Mouse (Mus musculus) forebrain, embryonic 14.5 days (tissue): Measurements from ENCODE around the gene Nr2c1. TPM values are rescaled to one million over a fixed set of nuclear protein-coding genes. Genes with fewer than 3 reads are reported as not detected.
A peak's percentile ranks its signal among the peaks of the same experiment; 100 is the strongest.

ENCODE experiments used
- ATAC-seq: fragments of 200-750 bp; cut with Nextera tagmentation; 2 replicates; pipeline ENCODE4 v1.8.0; 2017; ENCODE audit warnings: mild to moderate bottlenecking, moderate library complexity
- DNase-seq: peaks from one replicate; pipeline ENCODE4 v3.0.0-alpha.2; 2015; ENCODE audit warnings: low spot score
- H3K27ac ChIP-seq: fragments of 300-500 bp; sonication (generic); 2 replicates; pipeline ENCODE4 v1.5.1; 2014; ENCODE audit warnings: low read depth, mild to moderate bottlenecking, control low read depth, low read length, moderate library complexity
- H3K27me3 ChIP-seq: fragments of 300-500 bp; sonication (generic); replicated peaks from 2 replicates; pipeline ENCODE4 v1.6.1; 2014; ENCODE audit warnings: low read length, control low read depth, mixed read lengths; ENCODE audit not compliant: control insufficient read depth, insufficient read depth
- H3K36me3 ChIP-seq: fragments of 300-500 bp; sonication (generic); 2 replicates; pipeline ENCODE4 v1.6.1; 2014; ENCODE audit warnings: low read length, control low read depth; ENCODE audit not compliant: control insufficient read depth, insufficient read depth
- H3K4me1 ChIP-seq: fragments of 300-500 bp; sonication (generic); 2 replicates; pipeline ENCODE4 v1.6.1; 2014; ENCODE audit warnings: antibody characterized with exemption, low read length, control low read depth; ENCODE audit not compliant: control insufficient read depth, insufficient read depth
- H3K4me2 ChIP-seq: fragments of 300-500 bp; sonication (generic); 2 replicates; pipeline ENCODE4 v1.6.1; 2014; ENCODE audit warnings: mild to moderate bottlenecking, control low read depth, low read length
- H3K4me3 ChIP-seq: fragments of 300-500 bp; sonication (generic); 2 replicates; pipeline ENCODE4 v1.5.1; 2014; ENCODE audit warnings: low read depth, low read length, control low read depth
- H3K9ac ChIP-seq: fragments of 300-500 bp; sonication (generic); 2 replicates; pipeline ENCODE4 v1.6.1; 2014; ENCODE audit warnings: mild to moderate bottlenecking, low read length, control low read depth, moderate library complexity
- H3K9me3 ChIP-seq: fragments of 300-500 bp; sonication (generic); replicated peaks from 2 replicates; pipeline ENCODE4 v1.6.1; 2016; ENCODE audit warnings: low read length, control low read depth, mixed read lengths; ENCODE audit not compliant: control insufficient read depth
- WGBS: fragments of 180-500 bp; shearing (Covaris S2); extraction: QIAGEN DNeasy Blood & Tissue Kit; methylation state at CpG from one replicate; pipeline ENCODE4 v1.1.7; 2014; 5-methylcytosine and 5-hydroxymethylcytosine counted together
- polyA plus RNA-seq: library from polyadenylated mRNA; unstranded; fragments of >200 nt; fragmentation: Nextera tagmentation; extraction: Ambion mirVana; gene quantifications from 2 replicates; pipeline ENCODE4 v1.2.1, GENCODE M21; 2014

Gene Nr2c1
- polyA plus RNA-seq, 1 experiment from 2014 or later, result 7.6 TPM

DNA sequence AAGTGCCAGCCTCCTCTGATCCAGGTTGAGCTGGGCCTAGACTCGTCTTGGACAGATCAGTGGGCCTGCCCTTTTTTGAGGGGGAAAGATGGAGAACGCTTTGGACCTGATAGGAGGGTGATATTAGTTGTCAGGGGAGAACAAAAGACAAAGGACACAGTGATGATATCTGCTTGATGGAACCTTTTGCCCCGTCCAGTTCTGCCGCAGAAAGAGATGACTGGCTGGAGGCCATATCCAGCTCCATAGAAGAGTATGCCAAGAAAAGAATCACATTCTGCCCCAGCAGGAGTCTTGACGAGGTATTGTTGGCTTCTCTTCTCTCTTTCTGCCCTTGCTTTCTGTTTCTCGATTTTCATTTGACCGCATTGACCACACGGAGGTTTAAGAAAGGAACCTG is 14.7 kb upstream of the Nr2c1 start:
- 76% methylated on average over 8 of the region's 8 CpGs for WGBS
- no peak overlapping the region for H3K27ac ChIP-seq
- H3K9ac ChIP-seq, result no peak overlapping the region
- DNase-seq, result no peak
- no peaks in the 10 kb centered on the region for H3K9me3 ChIP-seq
- no peak overlapping the region for H3K4me2 ChIP-seq
- 0 out of 2 replicates have a peak, but pooled peaks cover 2% of the 10 kb centered on the region for H3K36me3 ChIP-seq
- no peaks in the 10 kb centered on the region for H3K27me3 ChIP-seq
- ATAC-seq, result no peak
- H3K4me3 ChIP-seq, result no peak overlapping the region
- peaks cover 10% of the 10 kb centered on the region; the same call in 1 of the 2 replicates for H3K4me1 ChIP-seq

DNA sequence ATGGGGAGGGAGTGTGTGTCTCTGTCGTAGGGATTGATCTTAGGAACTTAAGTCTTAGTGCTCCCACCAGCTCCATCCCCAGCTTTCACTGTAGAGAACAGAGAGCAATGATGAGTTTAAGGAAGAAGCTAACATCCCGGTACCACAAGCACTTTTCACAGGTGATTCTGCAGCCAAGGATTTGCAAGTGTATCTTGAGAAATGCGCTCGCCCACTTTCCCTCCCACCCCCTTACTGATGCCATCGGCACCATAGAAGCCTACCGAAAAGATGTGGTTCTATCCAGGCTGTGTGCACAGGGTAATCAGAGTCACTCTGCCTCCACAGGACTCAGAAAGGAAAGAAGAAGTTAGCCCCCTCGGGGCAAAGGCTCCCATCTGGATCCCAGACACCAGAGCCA is 14.1 kb upstream of the Nr2c1 start:
- Histone ChIP-seq H3K9me3 (no peaks in the 10 kb centered on the region), H3K4me1 (peaks cover 10% of the 10 kb centered on the region; the same call in 1 of the 2 replicates), H3K36me3 (0 out of 2 replicates have a peak, but pooled peaks cover 2% of the 10 kb centered on the region), H3K4me2 (no peak overlapping the region), H3K9ac (no peak overlapping the region), H3K27me3 (no peaks in the 10 kb centered on the region), H3K27ac (no peak overlapping the region), H3K4me3 (no peak overlapping the region)
- DNase-seq (no peak), ATAC-seq (no peak)
- WGBS, result 93% methylated on average over 7 of the region's 7 CpGs

DNA sequence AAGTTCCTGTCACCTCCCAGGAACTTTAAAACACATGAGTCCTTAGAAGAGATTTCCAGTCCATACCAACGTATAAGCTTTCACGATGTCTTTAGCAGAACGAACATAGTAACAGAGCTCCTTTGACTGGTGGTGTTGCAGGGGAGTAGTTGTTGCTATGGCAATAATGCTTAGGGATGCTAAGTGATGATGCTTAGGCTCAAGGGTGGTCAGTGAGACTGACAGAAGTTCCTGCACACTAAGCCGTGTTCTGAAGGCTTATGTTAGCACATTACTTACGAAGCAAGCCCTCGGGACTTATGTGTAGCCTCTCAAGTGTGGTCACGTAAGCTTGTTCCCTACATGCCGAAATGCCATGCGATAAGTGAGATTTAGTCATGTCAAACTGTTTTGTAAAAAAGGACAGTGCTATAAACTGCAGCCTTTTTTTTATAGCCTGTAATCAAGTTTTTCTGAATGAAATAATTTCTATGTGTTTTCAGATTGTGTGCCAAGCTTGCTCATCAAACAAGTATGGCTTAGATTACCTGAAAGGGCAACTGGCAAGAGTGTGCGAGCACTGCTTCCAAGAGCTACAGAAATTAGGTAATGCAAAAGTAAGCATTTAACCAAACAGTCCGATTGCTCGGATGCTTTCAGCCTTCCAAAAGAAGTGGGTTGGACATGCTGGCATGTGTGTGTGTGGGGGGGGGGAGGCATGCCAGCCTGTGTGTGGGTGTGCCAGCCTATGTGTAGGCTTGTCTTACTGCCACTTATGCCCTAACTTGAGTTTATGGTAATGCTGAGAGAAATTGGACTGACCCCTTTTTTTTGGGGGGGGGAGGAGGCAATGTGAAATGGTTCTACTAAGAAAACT is 13.1 kb upstream of the Nr2c1 start:
- peaks cover 3% of the 10 kb centered on the region; the same call in 1 of the 2 replicates for H3K4me1 ChIP-seq

DNA sequence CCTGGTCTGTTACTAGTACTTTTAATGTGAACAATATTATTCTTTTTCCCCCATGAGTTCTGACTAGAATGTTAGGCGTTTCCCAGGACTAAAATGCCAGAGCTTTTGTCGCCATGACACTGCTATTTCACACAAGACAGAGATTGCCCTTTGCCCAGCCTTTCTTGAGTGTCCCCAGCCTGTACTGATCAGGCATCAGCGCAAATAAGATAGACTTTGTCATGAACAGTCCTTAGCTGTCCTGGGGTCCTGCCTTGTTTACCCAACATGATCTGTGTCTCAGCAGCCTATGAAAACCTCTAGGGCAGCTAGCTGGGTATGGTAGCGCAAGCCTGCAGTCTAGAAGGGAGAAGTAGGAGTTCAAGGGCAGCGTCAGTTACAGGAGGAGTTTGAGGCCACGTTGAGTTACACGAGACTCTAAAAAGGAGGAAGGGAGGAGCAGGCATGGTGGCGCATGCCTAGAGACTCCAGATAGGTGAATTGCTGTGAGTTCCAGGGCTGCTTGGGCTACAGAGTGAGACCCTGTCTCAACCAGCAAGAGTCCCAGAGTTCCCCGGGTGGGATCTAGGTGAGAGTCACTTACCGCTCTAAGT is 8.8 kb upstream of the Nr2c1 start:
- Histone ChIP-seq H3K27me3 (no peaks in the 10 kb centered on the region), H3K36me3 (0 out of 2 replicates have a peak, but pooled peaks cover under 1% of the 10 kb centered on the region), H3K4me3 (no peak overlapping the region), H3K9ac (no peak overlapping the region), H3K4me2 (no peak overlapping the region), H3K4me1 (no peaks in the 10 kb centered on the region), H3K9me3 (no peaks in the 10 kb centered on the region), H3K27ac (no peak overlapping the region)
- DNase-seq (no peak), ATAC-seq (no peak)
- WGBS, result 94% methylated on average over 10 of the region's 10 CpGs

More for the DNA sequence above, 13.1 kb upstream of the Nr2c1 start:
- Histone ChIP-seq H3K4me3 (no peak overlapping the region), H3K4me2 (no peak overlapping the region), H3K9ac (no peak overlapping the region), H3K27me3 (no peaks in the 10 kb centered on the region), H3K36me3 (0 out of 2 replicates have a peak, but pooled peaks cover 2% of the 10 kb centered on the region), H3K27ac (no peak overlapping the region), H3K9me3 (no peaks in the 10 kb centered on the region)
- no peak for ATAC-seq
- no peak for DNase-seq
- WGBS, result 89% methylated on average over 12 of the region's 12 CpGs

DNA sequence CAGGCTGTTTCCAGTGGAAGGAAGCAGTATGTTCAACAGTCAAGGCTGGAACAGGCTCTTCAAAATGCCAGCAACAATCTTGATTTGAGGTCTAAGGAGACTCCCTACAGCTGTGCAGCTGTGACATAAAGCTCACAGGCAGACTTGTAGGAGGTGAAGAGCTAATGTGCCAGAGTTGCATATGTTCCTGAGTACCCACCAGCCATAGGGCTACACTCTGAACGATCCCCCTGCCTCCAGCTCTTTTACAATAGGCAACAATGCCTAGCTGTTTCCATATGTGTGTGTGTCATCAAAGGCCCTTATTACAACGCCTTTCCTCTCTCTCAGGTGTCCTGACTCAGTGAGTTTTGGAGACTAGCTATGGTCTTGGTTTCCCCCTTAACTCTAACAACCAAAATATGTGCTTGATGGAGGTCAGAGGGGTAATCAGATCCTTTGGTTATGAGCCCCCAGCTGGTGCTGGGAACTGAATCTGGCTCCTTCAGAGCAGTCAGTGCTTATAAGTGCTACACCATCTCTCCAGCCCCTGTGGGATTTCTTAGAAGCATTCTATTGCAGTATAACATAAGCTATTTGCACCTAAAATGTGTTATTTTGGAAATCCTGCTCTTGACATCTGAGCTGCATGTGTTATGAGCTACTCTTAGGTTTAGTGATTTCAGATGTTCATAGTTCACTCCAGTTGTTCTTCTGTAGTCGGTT is 7.4 kb upstream of the Nr2c1 start:
- Histone ChIP-seq H3K27ac (no peak overlapping the region), H3K27me3 (no peaks in the 10 kb centered on the region), H3K9ac (no peak overlapping the region), H3K4me2 (no peak overlapping the region), H3K4me3 (no peak overlapping the region), H3K36me3 (no peaks in the 10 kb centered on the region), H3K4me1 (no peaks in the 10 kb centered on the region), H3K9me3 (no peaks in the 10 kb centered on the region)
- DNase-seq (no peak), ATAC-seq (no peak)
- WGBS, result 77% methylated on average over 3 of the region's 3 CpGs

DNA sequence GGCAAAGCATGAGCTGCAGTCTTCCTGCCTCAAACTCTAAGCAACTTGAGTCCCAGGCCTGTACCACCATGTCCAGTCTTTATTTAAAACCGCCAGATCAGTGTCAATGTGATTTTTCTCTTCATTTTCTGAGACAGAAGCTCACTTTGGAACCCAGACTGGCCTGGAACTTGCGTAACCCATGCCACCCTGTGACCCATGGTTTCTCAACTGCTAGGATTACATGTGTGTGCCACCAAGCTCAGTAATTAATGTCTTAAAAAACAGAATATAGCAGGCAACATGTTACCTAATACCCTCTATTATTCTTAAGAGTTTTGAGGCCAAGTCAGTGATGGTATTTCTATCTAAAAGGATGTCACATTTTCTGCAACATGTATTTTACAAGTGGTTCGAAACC is 5.4 kb upstream of the Nr2c1 start:
- Histone ChIP-seq H3K9ac (no peak overlapping the region), H3K4me2 (no peak overlapping the region), H3K27me3 (no peaks in the 10 kb centered on the region), H3K27ac (no peak overlapping the region), H3K9me3 (no peaks in the 10 kb centered on the region), H3K4me1 (no peaks in the 10 kb centered on the region), H3K4me3 (no peak overlapping the region), H3K36me3 (no peaks in the 10 kb centered on the region)
- WGBS, result 92% methylated on average over 3 of the region's 3 CpGs
- ATAC-seq, result no peak
- no peak for DNase-seq

DNA sequence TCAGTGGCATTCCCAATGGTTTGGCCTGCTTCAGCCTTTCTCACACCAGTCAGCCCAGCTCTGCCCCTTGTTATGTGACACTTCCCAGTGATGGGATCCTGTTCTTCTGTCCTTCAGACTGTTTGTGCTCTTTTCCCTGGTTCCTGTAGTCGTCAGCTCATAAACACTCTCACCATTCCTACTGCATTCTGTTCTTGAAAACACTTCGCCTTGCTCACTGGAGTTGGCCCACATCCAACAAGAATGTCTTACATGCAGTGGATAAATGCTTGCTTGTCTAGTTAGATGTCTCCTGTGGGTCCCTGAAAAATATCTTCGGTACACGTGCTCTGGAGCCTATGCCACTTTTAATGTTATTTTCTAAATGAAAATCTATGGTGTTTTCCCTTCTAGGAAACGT is 3.2 kb upstream of the Nr2c1 start:
- no peaks in the 10 kb centered on the region for H3K36me3 ChIP-seq
- H3K9ac ChIP-seq, result no peak overlapping the region
- no peak overlapping the region for H3K4me2 ChIP-seq
- 70% methylated on average over 5 of the region's 5 CpGs for WGBS
- no peaks in the 10 kb centered on the region for H3K27me3 ChIP-seq
- ATAC-seq (no peak), DNase-seq (peak; percentile 62)
- H3K9me3 ChIP-seq, result no peaks in the 10 kb centered on the region
- H3K4me1 ChIP-seq, result peaks cover 6% of the 10 kb centered on the region; the same call in 1 of the 2 replicates
- no peak overlapping the region for H3K27ac ChIP-seq
- H3K4me3 ChIP-seq, result no peak overlapping the region

DNA sequence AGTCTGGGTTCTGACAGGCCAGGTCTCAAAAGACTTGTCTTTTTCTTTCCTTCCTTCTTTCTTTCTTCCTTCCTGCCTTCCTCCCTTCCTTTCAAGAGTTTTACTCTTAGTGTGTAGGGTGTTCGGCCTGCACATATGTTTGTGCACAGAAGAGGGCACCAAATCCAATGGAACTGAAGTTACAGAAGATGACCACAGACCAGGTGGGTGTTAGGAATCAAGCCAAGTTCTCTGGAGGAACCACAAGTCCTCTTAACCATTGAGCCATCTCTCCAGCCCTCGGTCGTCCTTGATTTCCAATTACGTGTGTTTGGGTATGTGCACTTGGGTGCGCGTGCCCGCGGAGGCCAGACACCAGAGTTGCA is 450 bp upstream of the Nr2c1 start:
- WGBS, result 9% methylated on average over 8 of the region's 8 CpGs
- no peak for DNase-seq
- ATAC-seq, result no peak; the same call in 1 of the 2 replicates
- Histone ChIP-seq H3K27ac (0 out of 2 replicates have a peak overlapping the region, but pooled peaks have one; percentile 74), H3K9ac (peak overlapping the region; percentile 94), H3K4me3 (peak overlapping the region; percentile 90), H3K4me2 (peak overlapping the region; percentile 64), H3K36me3 (no peaks in the 10 kb centered on the region), H3K9me3 (no peaks in the 10 kb centered on the region), H3K4me1 (peaks cover 6% of the 10 kb centered on the region; the same call in 1 of the 2 replicates), H3K27me3 (no peaks in the 10 kb centered on the region)
